Mouse (Mus musculus) layer of hippocampus, postnatal 25 days (tissue): Measurements from ENCODE around the gene Ctsa. TPM values are rescaled to one million over a fixed set of nuclear protein-coding genes. Genes with fewer than 3 reads are reported as not detected.

Source experiments
- DNase-seq, 2 experiments: peaks; one replicate each; pipeline ENCODE4 v3.0.0; 2022; ENCODE audit warnings: mixed read lengths in 2 of 2, low spot score in 1 of 2; ENCODE audit errors: extremely low spot score in 1 of 2
- total RNA-seq, 2 experiments: library from RNA; stranded (reverse); gene quantifications; 2 replicates each; pipeline ENCODE4 v1.2.3; 2021

Ctsa gene
- total RNA-seq, 2 experiments from 2014 or later = 93.3 to 106 TPM

- no peak for DNase-seq
These were observed 28.8 kb upstream of the Ctsa start for GRCm38 (mm10) chr2:164803921-164804313.

- DNase-seq = peak; percentile 96 to 97
These were observed 27.9 kb upstream of the Ctsa start, which contains the start of the genes Acot8 and Zswim3 for GRCm38 (mm10) chr2:164804533-164805331. Acot8 (minus strand) TSS chr2:164804882. Zswim3 (plus strand) TSS chr2:164805098.

GRCm38 (mm10) chr2:164805332-164805718 is 27.3 kb upstream of the Ctsa start:
- DNase-seq = no peak

- DNase-seq = no peak
These were observed 26.1 kb upstream of the Ctsa start for GRCm38 (mm10) chr2:164806614-164807013.

GRCm38 (mm10) chr2:164813557-164813956 is 19.1 kb upstream of the Ctsa start:
- no peak for DNase-seq

- DNase-seq = no peak
These were observed 17.3 kb upstream of the Ctsa start for GRCm38 (mm10) chr2:164815348-164815747.

GRCm38 (mm10) chr2:164815821-164816220 is 16.9 kb upstream of the Ctsa start:
- DNase-seq = no peak

GRCm38 (mm10) chr2:164817206-164817605 is 15.5 kb upstream of the Ctsa start:
- no peak for DNase-seq

GRCm38 (mm10) chr2:164817703-164818102 is 15.0 kb upstream of the Ctsa start:
- no peak for DNase-seq

GRCm38 (mm10) chr2:164821060-164821459 is 11.6 kb upstream of the Ctsa start:
- DNase-seq = no peak

- peak; percentile 100 for DNase-seq
These were observed 10.0 kb upstream of the Ctsa start, which contains the start of gene Zswim1 for GRCm38 (mm10) chr2:164822636-164823165. Zswim1 (plus strand) TSS chr2:164822686.

GRCm38 (mm10) chr2:164823181-164823585 is 9.5 kb upstream of the Ctsa start:
- DNase-seq = no peak

GRCm38 (mm10) chr2:164823969-164824368 is 8.7 kb upstream of the Ctsa start:
- DNase-seq = no peak

- no peak for DNase-seq
These were observed 7.2 kb upstream of the Ctsa start for GRCm38 (mm10) chr2:164825521-164825920.

- DNase-seq = no peak
These were observed 5.4 kb upstream of the Ctsa start for GRCm38 (mm10) chr2:164827146-164827850.

GRCm38 (mm10) chr2:164828437-164828836 is 4.2 kb upstream of the Ctsa start, which contains the start of gene Spata25:
Spata25 (minus strand) TSS chr2:164828537.
- DNase-seq = no peak

- no peak for DNase-seq
These were observed 3.6 kb upstream of the Ctsa start for GRCm38 (mm10) chr2:164829090-164829489.

- no peak for DNase-seq
These were observed 1.6 kb upstream of the Ctsa start for GRCm38 (mm10) chr2:164831029-164831428.

- no peak for DNase-seq
These were observed 483 bp upstream of the Ctsa start for GRCm38 (mm10) chr2:164832032-164832747.

- peak; percentile 87 to 93 for DNase-seq
These were observed 764 bp downstream of the Ctsa start, which contains the start of gene Neurl2 for GRCm38 (mm10) chr2:164833314-164833959. Neurl2 (minus strand) TSS chr2:164833456.
